Mouse (Mus musculus) left cerebral cortex, postnatal 36 days (tissue): ENCODE results near the gene Ppp5c. TPM values are rescaled to one million over a fixed set of nuclear protein-coding genes. Genes with fewer than 3 reads are reported as not detected.
A peak's percentile ranks its signal among the peaks of the same experiment; 100 is the strongest.

Source experiments
- DNase-seq, 2 experiments: peaks; one replicate each; pipeline ENCODE4 v3.0.0; 2021 to 2022; ENCODE audit warnings: low spot score in 2 of 2, mixed read lengths in 1 of 2
- intact Hi-C: fragments of 180-260 bp; cut with DNase I; formaldehyde crosslinking; loops from one replicate; pipeline ENCODE4 v1.15.1; 2025
- total RNA-seq, 2 experiments: library from RNA; stranded (reverse); gene quantifications; 2 replicates each; pipeline ENCODE4 v1.2.3; 2021

Ppp5c gene
- total RNA-seq, 2 experiments from 2014 or later = 159 to 168 TPM

GRCm38 (mm10) chr7:17023701-17024100, 4.0 kb downstream of the Ppp5c start:
- DNase-seq = no peak
- intact Hi-C loops = no loop called here

GRCm38 (mm10) chr7:17022176-17022575, 5.5 kb downstream of the Ppp5c start:
- DNase-seq = no peak
- intact Hi-C loops = no loop called here

- intact Hi-C loops = no loop called here
- DNase-seq = no peak
Observed at GRCm38 (mm10) chr7:17019426-17020166, 8.1 kb downstream of the Ppp5c start.

- intact Hi-C loops = no loop called here
- DNase-seq = no peak
Observed at GRCm38 (mm10) chr7:17017921-17018320, 9.8 kb downstream of the Ppp5c start.

- intact Hi-C loops = no loop called here
- peak; percentile 94 to 95 for DNase-seq
Observed at GRCm38 (mm10) chr7:17017036-17017435, 10.7 kb downstream of the Ppp5c start.

GRCm38 (mm10) chr7:17015381-17015780, 12.3 kb downstream of the Ppp5c start:
- DNase-seq = no peak
- intact Hi-C loops = no loop called here

GRCm38 (mm10) chr7:17011909-17012590, 15.7 kb downstream of the Ppp5c start:
- no peak for DNase-seq
- intact Hi-C loops = loop anchor here (5.0 kb wide), 1 partner anchor 50 kb away; the partner anchor contains the start of gene Hif3a

- no peak for DNase-seq
- intact Hi-C loops = loop anchor here (5.0 kb wide), 1 partner anchor 52 kb away; the partner anchor contains the start of gene Hif3a
Observed at GRCm38 (mm10) chr7:17010010-17010347, 17.7 kb downstream of the Ppp5c start.

GRCm38 (mm10) chr7:17009326-17010009, 18.3 kb downstream of the Ppp5c start:
- no peak for DNase-seq
- intact Hi-C loops = loop anchor here (5.0 kb wide), 1 partner anchor 53 kb away; the partner anchor contains the start of gene Hif3a

GRCm38 (mm10) chr7:17007300-17007699, 20.4 kb downstream of the Ppp5c start:
- no peak for DNase-seq
- intact Hi-C loops = no loop called here

GRCm38 (mm10) chr7:17004716-17005115, 23.0 kb downstream of the Ppp5c start:
- no peak for DNase-seq
- intact Hi-C loops = no loop called here

- intact Hi-C loops = no loop called here
- DNase-seq = no peak
Observed at GRCm38 (mm10) chr7:17003230-17003960, 24.3 kb downstream of the Ppp5c start.

- intact Hi-C loops = loop anchor here (1.0 kb wide), 1 partner anchor 70 kb away; no protein-coding TSS in a partner anchor
Observed at GRCm38 (mm10) chr7:17002375-17003195, 25.1 kb downstream of the Ppp5c start.

GRCm38 (mm10) chr7:16999650-17000049, 28.1 kb downstream of the Ppp5c start:
- intact Hi-C loops = loop anchor here (1.0 kb wide), 1 partner anchor 48 kb away; no protein-coding TSS in a partner anchor
- DNase-seq = peak; percentile 80 to 85

More at GRCm38 (mm10) chr7:17002375-17003195, 25.1 kb downstream of the Ppp5c start:
- DNase-seq = peak; percentile 73 to 84

GRCm38 (mm10) chr7:16999233-16999632, 28.5 kb downstream of the Ppp5c start:
- DNase-seq = no peak
- intact Hi-C loops = loop anchor here (1.0 kb wide), 1 partner anchor 48 kb away; no protein-coding TSS in a partner anchor

- no peak for DNase-seq
- intact Hi-C loops = no loop called here
Observed at GRCm38 (mm10) chr7:16995345-16995744, 32.4 kb downstream of the Ppp5c start.

- intact Hi-C loops = no loop called here
- no peak for DNase-seq
Observed at GRCm38 (mm10) chr7:16994400-16994799, 33.3 kb downstream of the Ppp5c start.

GRCm38 (mm10) chr7:16993651-16994399, 33.9 kb downstream of the Ppp5c start:
- no peak for DNase-seq
- intact Hi-C loops = no loop called here
